Mouse (Mus musculus) heart, postnatal 0 days (tissue): ENCODE measurements at regions not wholly inside any gene's neighbourhood (a gene's known extent, or its start where the extent isn't known, plus 50 kb on each side); places are given as distances from the start of the nearest gene placed in this dataset.

Experiments used
- CTCF ChIP-seq: IDR thresholded peaks from 2 replicates; pipeline ENCODE4 v1.5.1; 2016; ENCODE audit warnings: antibody characterized with exemption, control low read depth, low read depth
- EP300 ChIP-seq: IDR thresholded peaks from 2 replicates; pipeline ENCODE4 v1.6.1; 2016; ENCODE audit warnings: antibody characterized with exemption, low read depth

DNA sequence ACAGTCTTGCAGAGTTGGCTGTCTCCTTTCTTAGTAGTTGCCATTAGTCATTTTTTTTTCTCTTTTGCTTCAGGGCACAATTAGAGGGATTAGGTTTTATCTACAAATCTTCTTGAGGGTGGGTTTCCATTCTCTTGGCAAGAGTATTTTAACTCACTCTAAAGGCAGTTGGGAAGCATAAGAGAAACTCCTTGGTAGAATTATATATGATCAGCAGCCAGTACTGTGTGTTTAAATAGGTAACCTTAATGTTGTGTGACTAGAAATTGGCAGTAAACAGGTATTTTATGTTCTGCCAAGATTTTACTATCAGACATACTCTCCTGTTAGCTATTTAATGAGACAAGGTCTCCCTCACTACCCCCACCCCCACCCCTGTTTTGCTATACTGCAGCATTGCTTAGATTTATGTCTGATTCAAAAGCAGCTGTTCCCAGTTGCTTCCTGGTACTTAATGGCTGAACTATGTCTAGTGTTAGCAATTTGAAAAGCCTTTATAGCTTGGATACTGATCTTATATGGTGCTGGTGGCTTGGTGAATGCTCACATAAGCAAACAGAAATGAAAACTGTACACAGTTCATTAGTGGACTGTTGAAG, 378.2 kb downstream of the Olfm4 start:
- TF ChIP-seq EP300 (no peak), CTCF (no peak)
